Mouse (Mus musculus): ENCODE data around the gene Atg4c. TPM values are rescaled to one million over a fixed set of nuclear protein-coding genes. Genes with fewer than 3 reads are reported as not detected.

The Atg4c gene
- total RNA-seq, 4 experiments from 2014 or later = 42.4 to 51.4 (median 47.2) TPM

GRCm38 (mm10) chr4:99252957-99253356, 59.2 kb downstream of the Atg4c start:
- no peak for DNase-seq (ENCODE audit: low spot score in 2 of 2)

GRCm38 (mm10) chr4:99263191-99263590, 69.5 kb downstream of the Atg4c start:
- DNase-seq (ENCODE audit: low spot score in 2 of 2) = no peak

DNA sequence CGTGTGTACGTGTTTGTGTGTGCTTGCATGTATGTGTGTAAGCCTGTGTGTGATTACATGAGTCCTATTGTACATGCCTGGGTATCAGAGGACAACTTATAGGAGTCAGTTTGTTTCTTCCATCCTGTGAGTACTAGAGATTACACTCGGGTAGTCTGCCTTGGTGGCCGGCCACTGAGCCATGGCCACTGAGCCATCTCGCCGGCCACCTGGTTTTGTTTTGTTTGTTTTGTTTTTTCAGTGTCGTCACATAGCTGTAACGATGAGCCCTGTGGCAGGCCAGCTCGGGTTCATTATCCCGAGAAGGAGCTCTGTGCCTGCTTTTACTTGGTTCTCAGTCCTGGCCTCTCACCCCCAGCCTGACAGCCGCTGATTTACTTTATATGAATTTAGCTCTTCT, 69.9 kb downstream of the Atg4c start:
- DNase-seq (ENCODE audit: low spot score in 2 of 2) = no peak

GRCm38 (mm10) chr4:99266843-99267445, 73.2 kb downstream of the Atg4c start:
- no peak for DNase-seq (ENCODE audit: low spot score in 2 of 2)

- no peak for DNase-seq (ENCODE audit: low spot score in 2 of 2)
Observed at GRCm38 (mm10) chr4:99272860-99273259, 79.1 kb downstream of the Atg4c start.

DNA sequence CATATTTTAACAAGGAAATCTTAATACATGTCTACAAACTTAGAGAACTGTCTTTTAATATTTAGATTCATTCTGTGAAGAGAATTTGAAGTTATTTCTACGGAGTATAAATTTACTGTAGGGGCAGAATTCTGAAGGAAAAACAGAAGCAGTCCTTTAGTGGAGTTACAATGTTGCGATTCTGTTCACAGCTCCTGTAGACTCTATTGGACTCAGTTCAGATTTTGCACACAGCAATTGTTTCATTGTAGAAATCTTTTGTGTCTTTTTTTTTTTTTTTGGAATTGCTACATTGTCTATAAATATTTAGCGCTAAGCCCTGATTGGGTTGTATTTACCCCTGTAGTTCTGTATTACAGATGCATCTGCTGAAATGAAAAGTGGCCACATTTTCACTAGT, 79.7 kb downstream of the Atg4c start:
- no peak for DNase-seq (ENCODE audit: low spot score in 2 of 2)

GRCm38 (mm10) chr4:99273979-99274378, 80.2 kb downstream of the Atg4c start:
- no peak for DNase-seq (ENCODE audit: low spot score in 2 of 2)

- DNase-seq (ENCODE audit: low spot score in 2 of 2) = no peak
Observed at GRCm38 (mm10) chr4:99278876-99279275, 85.1 kb downstream of the Atg4c start.

DNA sequence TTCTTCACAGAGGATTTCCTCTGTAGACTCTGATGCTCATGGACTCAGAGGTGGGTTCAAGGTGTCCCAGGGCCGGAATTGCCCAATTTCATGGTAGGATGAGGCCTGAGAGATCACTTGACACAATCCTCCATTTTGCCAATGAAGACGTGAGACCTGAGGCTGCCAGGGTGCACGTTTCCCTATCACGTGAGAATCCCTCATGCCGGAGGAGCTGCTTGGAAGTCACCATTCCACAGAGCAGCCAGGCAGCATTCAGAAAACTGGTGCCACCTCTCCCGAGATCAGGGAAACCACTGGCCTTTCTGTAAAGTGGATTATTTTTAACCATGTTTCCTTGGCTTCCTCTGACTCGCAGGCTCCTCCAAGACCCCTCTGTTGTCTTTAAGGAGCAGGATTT, 88.0 kb downstream of the Atg4c start:
- DNase-seq (ENCODE audit: low spot score in 2 of 2) = no peak

DNA sequence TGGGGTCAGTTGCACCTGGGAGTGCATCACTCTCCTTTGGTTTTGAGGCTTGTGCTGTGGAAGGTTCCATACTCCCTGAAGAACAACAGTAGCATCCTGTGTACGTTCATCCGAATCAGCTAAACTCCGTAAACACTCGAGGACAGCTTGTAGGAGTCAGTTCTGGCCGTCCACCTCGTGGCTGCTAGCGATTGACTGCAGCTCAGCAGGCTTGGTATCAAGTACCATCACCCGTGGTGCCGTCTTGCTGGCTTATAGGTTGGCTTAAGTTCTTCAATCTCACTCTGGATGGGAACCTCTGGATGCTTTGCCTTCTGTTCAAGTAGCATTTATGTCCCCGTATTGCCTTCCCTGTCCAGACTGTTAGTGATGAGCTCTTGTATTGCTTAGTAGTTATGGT, 95.6 kb downstream of the Atg4c start:
- DNase-seq (ENCODE audit: low spot score in 2 of 2) = no peak

- no peak for DNase-seq (ENCODE audit: low spot score in 2 of 2)
Observed at GRCm38 (mm10) chr4:99298676-99299075, 104.9 kb downstream of the Atg4c start.

GRCm38 (mm10) chr4:99304793-99305192, 111.1 kb downstream of the Atg4c start:
- DNase-seq (ENCODE audit: low spot score in 2 of 2) = no peak

Other genes with a start within 250 kb of the Atg4c start
- gene Angptl3, start 163.0 kb upstream of the Atg4c start, total RNA-seq (2022) = under 1 TPM in 2 of 4 experiments, not detected in 2; 0.27 to 0.60 TPM
- 10 to 100 TPM; 38.7 to 45.4 (median 42.1) TPM for gene Dock7, start 73.0 kb upstream of the Atg4c start, total RNA-seq (2022)
- under 1 TPM; 0.41 to 0.81 (median 0.59) TPM for gene Gm12689, start 102.0 kb downstream of the Atg4c start, total RNA-seq (2022)